26 mouse cellular contexts compared by ENCODE assay signal in genomic region chr19:18104590-18104989, GRCm38 (mm10).
A peak's percentile ranks its signal among the peaks of the same experiment; 100 is the strongest.
DNase-seq lines count a peak whose midpoint lies in the region; ATAC-seq and TF ChIP-seq lines count a peak whose summit lies in the region.
"Had no signal": no experiment of that assay in that cellular context is flagged by ENCODE, and none has a peak within 500 bp of the region (broad histone marks: within the 10 kb centered on the region; RNA-seq: fewer than 3 reads in every experiment).

No protein-coding gene starts in this region.

- H3K4me2 ChIP-seq in forebrain, embryonic 15.5 days (replicated peaks), result no peak overlapping the region
- no peak overlapping the region for H3K4me2 ChIP-seq in forebrain, embryonic 11.5 days (ENCODE audit: low read depth, low read length, severe bottlenecking)
- no peak overlapping the region for H3K4me2 ChIP-seq in midbrain, postnatal 0 days (ENCODE audit: low read depth, low read length, poor library complexity, severe bottlenecking)
- no peak overlapping the region for H3K4me2 ChIP-seq in midbrain, embryonic 11.5 days
- H3K4me2 ChIP-seq in limb, embryonic 13.5 days (replicated peaks), result no peak overlapping the region
- H3K4me2 ChIP-seq: embryonic facial prominence, embryonic 15.5 days; heart, embryonic 13.5 days; kidney, embryonic 15.5 days; liver, embryonic 13.5 days; midbrain, embryonic 12.5 days had no signal

- H3K27ac ChIP-seq in forebrain, embryonic 15.5 days (replicated peaks), result no peak overlapping the region
- H3K27ac ChIP-seq in forebrain, embryonic 11.5 days (ENCODE audit: low read depth, low read length), result no peak overlapping the region
- no peak overlapping the region for H3K27ac ChIP-seq in midbrain, postnatal 0 days (ENCODE audit: low read depth, low read length)
- no peak overlapping the region for H3K27ac ChIP-seq in midbrain, embryonic 11.5 days (ENCODE audit: low read depth, low read length)
- H3K27ac ChIP-seq in limb, embryonic 13.5 days, result no peak overlapping the region
- H3K27ac ChIP-seq: embryonic facial prominence, embryonic 15.5 days; heart, adult 2 months; heart, embryonic 13.5 days; kidney, embryonic 15.5 days; left cerebral cortex, adult 2 months; liver, embryonic 13.5 days; midbrain, embryonic 12.5 days had no signal

- DNase-seq in forebrain, embryonic 11.5 days (ENCODE audit: low spot score), result no peak
- peak; percentile 16 for DNase-seq in midbrain, postnatal 0 days (ENCODE audit: low spot score)
- no peak for DNase-seq in midbrain, embryonic 11.5 days (ENCODE audit: low spot score, missing footprints)
- no peak for DNase-seq in left cerebral cortex, postnatal 14 days (ENCODE audit: low spot score in 2 of 2)
- no peak for DNase-seq in cerebellum, adult 18-20 months
- DNase-seq: adrenal gland, postnatal 14 days; cerebellum, adult 9-10 months; gastrocnemius, postnatal 36 days; heart, adult 2 months; heart, postnatal 14 days; kidney, adult 11 months; kidney, postnatal 36 days; liver, embryonic 13.5 days; lung, adult 2 months; lung, postnatal 14 days; retina, postnatal 1 day; right cerebral cortex, postnatal 25 days; spleen, adult 18-20 months had no signal

- H3K27me3 ChIP-seq in forebrain, embryonic 15.5 days, result no peaks in the 10 kb centered on the region
- H3K27me3 ChIP-seq in forebrain, embryonic 11.5 days (ENCODE audit: control insufficient read depth, insufficient read depth, low read length), result no peaks in the 10 kb centered on the region
- H3K27me3 ChIP-seq in midbrain, postnatal 0 days (ENCODE audit: insufficient read depth, low read length), result no peaks in the 10 kb centered on the region
- H3K27me3 ChIP-seq in midbrain, embryonic 11.5 days (ENCODE audit: control insufficient read depth, insufficient read depth, low read length), result no peaks in the 10 kb centered on the region
- peaks cover 11% of the 10 kb centered on the region for H3K27me3 ChIP-seq in limb, embryonic 13.5 days
- H3K27me3 ChIP-seq: embryonic facial prominence, embryonic 15.5 days; heart, embryonic 13.5 days; kidney, embryonic 15.5 days; liver, embryonic 13.5 days; midbrain, embryonic 12.5 days had no signal

- intact Hi-C loops in left cerebral cortex, postnatal 14 days (cut with DNase I), result no loop called here

- H3K36me3 ChIP-seq in forebrain, embryonic 15.5 days, result no peaks in the 10 kb centered on the region
- H3K36me3 ChIP-seq in forebrain, embryonic 11.5 days (ENCODE audit: control insufficient read depth, insufficient read depth, low read length), result no peaks in the 10 kb centered on the region
- no peaks in the 10 kb centered on the region for H3K36me3 ChIP-seq in midbrain, postnatal 0 days (ENCODE audit: insufficient read depth, low read length)
- no peaks in the 10 kb centered on the region for H3K36me3 ChIP-seq in midbrain, embryonic 11.5 days (ENCODE audit: control insufficient read depth, insufficient read depth, low read length)
- H3K36me3 ChIP-seq in limb, embryonic 13.5 days, result no peaks in the 10 kb centered on the region
- H3K36me3 ChIP-seq: embryonic facial prominence, embryonic 15.5 days; heart, embryonic 13.5 days; kidney, embryonic 15.5 days; liver, embryonic 13.5 days; midbrain, embryonic 12.5 days had no signal

- TF ChIP-seq CTCF in midbrain, postnatal 0 days (IDR thresholded peaks at IDR 0.05), result no peak

- no peak overlapping the region for H3K9ac ChIP-seq in forebrain, embryonic 15.5 days (replicated peaks)
- H3K9ac ChIP-seq in forebrain, embryonic 11.5 days (ENCODE audit: low read length), result no peak overlapping the region
- H3K9ac ChIP-seq in midbrain, postnatal 0 days (replicated peaks; ENCODE audit: low read length, poor library complexity, severe bottlenecking), result no peak overlapping the region
- H3K9ac ChIP-seq in midbrain, embryonic 11.5 days (ENCODE audit: low read length), result no peak overlapping the region
- H3K9ac ChIP-seq in limb, embryonic 13.5 days, result no peak overlapping the region
- H3K9ac ChIP-seq: embryonic facial prominence, embryonic 15.5 days; heart, embryonic 13.5 days; kidney, embryonic 15.5 days; liver, embryonic 13.5 days; midbrain, embryonic 12.5 days had no signal

- H3K4me1 ChIP-seq in forebrain, embryonic 15.5 days, result no peaks in the 10 kb centered on the region
- H3K4me1 ChIP-seq in forebrain, embryonic 11.5 days (replicated peaks; ENCODE audit: control insufficient read depth, insufficient read depth, low read length), result no peaks in the 10 kb centered on the region
- no peaks in the 10 kb centered on the region for H3K4me1 ChIP-seq in midbrain, postnatal 0 days (ENCODE audit: insufficient read depth, low read length)
- H3K4me1 ChIP-seq in midbrain, embryonic 11.5 days (ENCODE audit: control insufficient read depth, insufficient read depth, low read length), result peaks cover 9% of the 10 kb centered on the region; the same call in 1 of the 2 replicates
- 0 out of 2 replicates have a peak, but pooled peaks cover 7% of the 10 kb centered on the region for H3K4me1 ChIP-seq in limb, embryonic 13.5 days
- H3K4me1 ChIP-seq: embryonic facial prominence, embryonic 15.5 days; kidney, embryonic 15.5 days; liver, embryonic 13.5 days had no signal

- 76% methylated on average over 2 of the region's 2 CpGs for WGBS in forebrain, embryonic 15.5 days
- WGBS in forebrain, embryonic 11.5 days, result 90% methylated on average over 2 of the region's 2 CpGs
- WGBS in midbrain, postnatal 0 days, result 87% methylated on average over 2 of the region's 2 CpGs
- 96% methylated on average over 2 of the region's 2 CpGs for WGBS in midbrain, embryonic 11.5 days
- 32% methylated on average over 2 of the region's 2 CpGs for WGBS in limb, embryonic 13.5 days

- ATAC-seq in forebrain, embryonic 15.5 days (replicated peaks), result peak; percentile 57; the same call in 1 of the 2 replicates
- no peak for ATAC-seq in forebrain, embryonic 11.5 days (replicated peaks; ENCODE audit: low FRiP score)
- ATAC-seq in midbrain, postnatal 0 days (ENCODE audit: low FRiP score), result no peak
- no peak for ATAC-seq in midbrain, embryonic 11.5 days (ENCODE audit: low FRiP score)
- peak; percentile 77; the same call in 1 of the 2 replicates for ATAC-seq in limb, embryonic 13.5 days (ENCODE audit: low FRiP score, low read depth)
- ATAC-seq: CD4-positive, CD25-positive, alpha-beta regulatory T cell, adult 4 months had no signal

- H3K4me3 ChIP-seq in forebrain, embryonic 15.5 days, result no peak overlapping the region
- H3K4me3 ChIP-seq in forebrain, embryonic 11.5 days (ENCODE audit: low read depth, low read length), result no peak overlapping the region
- no peak overlapping the region for H3K4me3 ChIP-seq in midbrain, postnatal 0 days (ENCODE audit: low read depth, low read length)
- H3K4me3 ChIP-seq in midbrain, embryonic 11.5 days (ENCODE audit: low read depth, low read length), result no peak overlapping the region
- no peak overlapping the region for H3K4me3 ChIP-seq in limb, embryonic 13.5 days
- H3K4me3 ChIP-seq: embryonic facial prominence, embryonic 15.5 days; heart, adult 2 months; heart, embryonic 13.5 days; kidney, embryonic 15.5 days; left cerebral cortex, adult 2 months; liver, embryonic 13.5 days; midbrain, embryonic 12.5 days had no signal

- no peaks in the 10 kb centered on the region for H3K9me3 ChIP-seq in forebrain, embryonic 15.5 days
- no peaks in the 10 kb centered on the region for H3K9me3 ChIP-seq in forebrain, embryonic 11.5 days (ENCODE audit: control insufficient read depth, low read length)
- no peaks in the 10 kb centered on the region for H3K9me3 ChIP-seq in midbrain, postnatal 0 days (ENCODE audit: low read length)
- no peaks in the 10 kb centered on the region for H3K9me3 ChIP-seq in midbrain, embryonic 11.5 days (ENCODE audit: control insufficient read depth, low read length)
- no peaks in the 10 kb centered on the region for H3K9me3 ChIP-seq in limb, embryonic 13.5 days
- H3K9me3 ChIP-seq: embryonic facial prominence, embryonic 15.5 days; heart, embryonic 13.5 days; kidney, embryonic 15.5 days; liver, embryonic 13.5 days; midbrain, embryonic 12.5 days had no signal

Comparison
In these comparisons a context has a peak if more than half of its experiments do, and no peak if none do; other contexts are left out.
1. ATAC-seq: peak in forebrain, embryonic 15.5 days (single experiment) and limb, embryonic 13.5 days (single experiment); none in forebrain, embryonic 11.5 days (single experiment), midbrain, postnatal 0 days (single experiment) and midbrain, embryonic 11.5 days (single experiment).